Mouse (Mus musculus): ENCODE data around the gene Sycn.

DNA sequence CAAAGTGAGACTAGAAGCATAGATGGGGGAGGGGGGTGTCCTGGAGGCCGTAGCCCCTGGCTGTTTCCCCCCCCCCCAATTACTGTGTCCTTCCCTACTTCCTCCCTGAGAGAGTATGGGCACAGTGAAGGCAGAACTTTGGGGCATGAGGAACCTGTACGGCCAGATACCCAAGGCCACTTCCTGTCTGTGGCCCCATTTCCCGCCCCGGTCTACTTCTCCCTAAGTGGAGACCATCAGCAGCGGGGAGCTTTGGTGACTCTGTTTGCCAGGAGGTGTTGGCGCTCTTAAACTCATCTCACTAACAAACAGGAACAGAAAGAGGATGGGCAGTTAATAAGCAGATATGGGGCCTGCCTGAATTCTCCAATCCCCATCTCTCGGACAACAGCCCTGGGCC is 6.9 kb downstream of the Sycn start:
- TF ChIP-seq CTCF (IDR thresholded peaks at IDR 0.05) (no peak), EP300 (IDR thresholded peaks at IDR 0.05) (no peak)

All from lung, postnatal 0 days (tissue).